Mouse (Mus musculus): ENCODE results near the gene Jmy.

DNA sequence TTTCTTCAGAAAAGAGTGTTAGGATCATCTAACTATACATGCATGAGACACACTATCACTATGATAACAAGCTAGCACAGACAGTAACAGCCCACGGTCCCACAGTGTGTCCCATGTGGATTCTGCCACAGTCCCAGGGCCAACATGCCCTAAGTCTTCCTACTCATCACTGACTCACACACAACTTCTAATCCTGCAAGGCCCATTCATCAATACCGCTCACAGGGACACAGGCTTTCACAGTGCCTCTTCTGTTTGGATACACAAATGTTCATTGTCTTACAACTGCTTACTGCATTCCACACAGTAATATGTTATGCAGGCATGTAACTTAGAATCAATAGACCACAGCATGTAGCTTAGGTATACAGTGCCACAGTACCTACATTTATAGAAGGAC, 11.1 kb downstream of the Jmy start:
- TF ChIP-seq CTCF (IDR thresholded peaks at IDR 0.05; ENCODE audit: borderline replicate concordance, insufficient read depth, low read length) (no peak), POLR2A (IDR thresholded peaks at IDR 0.05; ENCODE audit: low read depth, low read length) (no peak)

All from embryonic fibroblast, embryonic 13.5 days (primary cell).